Mouse (Mus musculus) midbrain, embryonic 13.5 days (tissue): ENCODE results near the gene Cdk5r1. TPM values are rescaled to one million over a fixed set of nuclear protein-coding genes. Genes with fewer than 3 reads are reported as not detected.

ENCODE experiments used
- ATAC-seq: fragments of 200-750 bp; cut with Nextera tagmentation; 2 replicates; pipeline ENCODE4 v1.8.0; 2017; ENCODE audit warnings: mild to moderate bottlenecking, moderate TSS enrichment, moderate library complexity
- H3K27ac ChIP-seq: fragments of 300-500 bp; sonication (generic); 2 replicates; pipeline ENCODE4 v1.5.1; 2015; ENCODE audit warnings: inconsistent platforms, mild to moderate bottlenecking, moderate library complexity
- H3K27me3 ChIP-seq: fragments of 300-500 bp; sonication (generic); 2 replicates; pipeline ENCODE4 v1.6.1; 2015; ENCODE audit warnings: mild to moderate bottlenecking, inconsistent platforms
- H3K36me3 ChIP-seq: fragments of 300-500 bp; sonication (generic); 2 replicates; pipeline ENCODE4 v1.6.1; 2015; ENCODE audit warnings: mild to moderate bottlenecking, inconsistent platforms
- H3K4me1 ChIP-seq: fragments of 300-500 bp; sonication (generic); replicated peaks from 2 replicates; pipeline ENCODE4 v1.6.1; 2015; ENCODE audit warnings: inconsistent platforms
- H3K4me2 ChIP-seq: fragments of 300-500 bp; sonication (generic); replicated peaks from 2 replicates; pipeline ENCODE4 v1.6.1; 2015; ENCODE audit warnings: moderate library complexity, mild to moderate bottlenecking, inconsistent platforms
- H3K4me3 ChIP-seq: fragments of 300-500 bp; sonication (generic); replicated peaks from 2 replicates; pipeline ENCODE4 v1.5.1; 2015; ENCODE audit warnings: mild to moderate bottlenecking, inconsistent platforms
- H3K9ac ChIP-seq: fragments of 300-500 bp; sonication (generic); replicated peaks from 2 replicates; pipeline ENCODE4 v1.6.1; 2015; ENCODE audit warnings: mild to moderate bottlenecking, inconsistent platforms
- H3K9me3 ChIP-seq: fragments of 300-500 bp; sonication (generic); 2 replicates; pipeline ENCODE4 v1.6.1; 2016; ENCODE audit warnings: mild to moderate bottlenecking, inconsistent platforms
- WGBS: fragments of 180-500 bp; shearing (Covaris S2); methylation state at CpG from one replicate; pipeline ENCODE4 v1.1.7; 2015; 5-methylcytosine and 5-hydroxymethylcytosine counted together
- polyA plus RNA-seq: library from polyadenylated mRNA; unstranded; fragments of >200 nt; fragmentation: Nextera tagmentation; extraction: Ambion mirVana; gene quantifications from 2 replicates; pipeline ENCODE4 v1.2.1, GENCODE M21; 2015

Cdk5r1 gene
- polyA plus RNA-seq, 1 experiment from 2014 or later, result 98.6 TPM

DNA sequence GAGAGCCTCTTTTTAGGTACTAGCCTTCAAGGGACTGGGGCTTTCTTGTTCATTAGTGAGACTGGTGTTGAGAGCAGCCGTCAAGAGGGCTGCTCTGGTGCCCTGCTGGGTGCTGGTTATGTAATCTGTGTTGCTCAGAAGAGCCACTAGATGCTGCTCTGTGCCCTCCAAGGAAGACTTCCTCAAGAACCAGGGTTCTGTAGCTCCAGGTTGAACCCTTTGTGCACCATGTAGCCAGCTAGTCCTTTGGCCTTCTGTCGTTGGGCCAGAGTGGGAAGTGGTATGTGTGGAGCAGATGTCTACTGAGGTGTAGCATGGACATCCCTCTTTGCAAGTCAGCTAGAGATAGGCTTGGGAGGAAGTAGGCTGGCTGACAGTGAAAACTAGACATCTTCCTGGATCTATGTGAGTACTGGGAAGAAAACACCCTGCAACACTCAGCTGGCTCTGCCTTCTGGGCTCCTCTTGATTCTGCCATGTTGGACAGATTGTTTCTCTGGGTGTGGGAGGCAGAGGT, 2.6 kb upstream of the Cdk5r1 start:
- 0 out of 2 replicates have a peak overlapping the region, but pooled peaks have one; percentile 37 for H3K27ac ChIP-seq
- H3K9me3 ChIP-seq, result no peaks in the 10 kb centered on the region

DNA sequence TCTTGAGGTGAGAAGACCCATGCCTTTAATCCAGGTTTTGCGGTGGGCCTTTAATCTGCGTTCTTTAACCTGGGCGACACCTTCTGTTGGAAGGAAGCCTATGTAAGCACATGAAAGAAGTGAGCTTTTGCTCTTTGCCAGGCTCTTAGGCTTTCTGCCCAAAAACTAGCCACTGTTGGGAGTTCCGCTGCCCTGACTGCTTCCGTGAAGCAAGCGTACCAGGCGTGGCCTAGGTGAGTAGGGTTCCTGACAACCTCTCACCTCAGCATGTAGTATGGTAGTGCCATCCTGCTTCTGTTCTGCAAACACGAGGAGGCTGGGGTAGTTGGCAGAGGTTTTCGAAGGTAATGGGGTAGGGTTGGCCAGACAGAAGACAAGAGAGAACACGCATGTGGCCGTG, 2.0 kb upstream of the Cdk5r1 start:
- ATAC-seq, result no peak
- no peak overlapping the region for H3K27ac ChIP-seq

More for the DNA sequence above, 2.6 kb upstream of the Cdk5r1 start:
- no peak for ATAC-seq
- no peak overlapping the region for H3K4me3 ChIP-seq
- H3K36me3 ChIP-seq, result peaks cover 43% of the 10 kb centered on the region
- no peak overlapping the region for H3K4me2 ChIP-seq
- H3K9ac ChIP-seq, result no peak overlapping the region
- 62% methylated on average over 2 of the region's 2 CpGs for WGBS
- H3K4me1 ChIP-seq, result peaks cover 26% of the 10 kb centered on the region
- H3K27me3 ChIP-seq, result peaks cover 20% of the 10 kb centered on the region

GRCm38 (mm10) chr11:80475544-80475943, 1.3 kb upstream of the Cdk5r1 start:
- Histone ChIP-seq H3K9me3 (no peaks in the 10 kb centered on the region), H3K4me2 (no peak overlapping the region), H3K4me3 (no peak overlapping the region), H3K27me3 (peaks cover 20% of the 10 kb centered on the region), H3K9ac (0 out of 2 replicates have a peak overlapping the region, but pooled peaks have one; percentile 14), H3K36me3 (peaks cover 37% of the 10 kb centered on the region), H3K4me1 (peaks cover 39% of the 10 kb centered on the region), H3K27ac (peak overlapping the region; percentile 99)
- WGBS, result 79% methylated on average over 9 of the region's 9 CpGs
- no peak for ATAC-seq

More for the DNA sequence above, 2.0 kb upstream of the Cdk5r1 start:
- Histone ChIP-seq H3K27me3 (peaks cover 20% of the 10 kb centered on the region), H3K9ac (no peak overlapping the region), H3K4me3 (no peak overlapping the region), H3K36me3 (peaks cover 40% of the 10 kb centered on the region), H3K9me3 (no peaks in the 10 kb centered on the region), H3K4me1 (peaks cover 32% of the 10 kb centered on the region), H3K4me2 (no peak overlapping the region)
- 93% methylated on average over 11 of the region's 11 CpGs for WGBS

DNA sequence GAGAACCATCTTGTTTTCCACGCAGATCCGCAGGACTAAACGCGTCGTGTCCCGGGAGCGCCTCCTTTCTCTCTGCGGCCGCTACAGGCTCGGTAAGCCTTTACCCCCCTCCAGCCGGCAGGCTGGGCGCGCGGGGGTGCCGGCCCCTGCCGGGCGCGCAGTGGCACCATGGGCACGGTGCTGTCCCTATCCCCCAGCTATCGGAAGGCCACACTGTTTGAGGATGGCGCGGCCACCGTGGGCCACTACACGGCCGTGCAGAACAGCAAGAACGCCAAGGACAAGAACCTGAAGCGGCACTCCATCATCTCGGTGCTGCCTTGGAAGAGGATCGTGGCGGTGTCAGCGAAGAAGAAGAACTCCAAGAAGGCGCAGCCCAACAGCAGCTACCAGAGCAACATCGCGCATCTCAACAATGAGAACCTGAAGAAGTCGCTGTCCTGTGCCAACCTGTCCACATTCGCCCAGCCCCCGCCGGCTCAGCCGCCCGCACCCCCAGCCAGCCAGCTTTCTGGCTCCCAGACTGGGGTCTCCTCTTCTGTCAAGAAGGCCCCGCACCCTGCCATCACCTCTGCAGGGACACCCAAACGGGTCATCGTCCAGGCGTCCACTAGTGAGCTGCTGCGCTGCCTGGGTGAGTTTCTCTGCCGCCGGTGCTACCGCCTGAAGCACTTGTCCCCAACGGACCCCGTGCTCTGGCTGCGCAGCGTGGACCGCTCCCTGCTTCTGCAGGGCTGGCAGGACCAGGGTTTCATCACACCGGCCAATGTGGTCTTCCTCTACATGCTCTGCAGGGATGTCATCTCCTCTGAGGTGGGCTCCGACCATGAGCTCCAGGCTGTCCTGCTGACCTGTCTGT, 747 bp downstream of the Cdk5r1 start:
- H3K4me2 ChIP-seq, result peak overlapping the region; percentile 98
- H3K4me3 ChIP-seq, result peak overlapping the region; percentile 89
- peak; percentile 22 for ATAC-seq
- H3K9ac ChIP-seq, result peak overlapping the region; percentile 100
- no peaks in the 10 kb centered on the region for H3K9me3 ChIP-seq
- peaks cover 29% of the 10 kb centered on the region for H3K36me3 ChIP-seq
- H3K27me3 ChIP-seq, result peaks cover 20% of the 10 kb centered on the region
- H3K4me1 ChIP-seq, result peaks cover 56% of the 10 kb centered on the region
- WGBS, result 7% methylated on average over 50 of the region's 55 CpGs
- H3K27ac ChIP-seq, result peak overlapping the region; percentile 99

- ATAC-seq, result no peak
- 33% methylated on average over 14 of the region's 14 CpGs for WGBS
- H3K4me2 ChIP-seq, result peak overlapping the region; percentile 98
- peaks cover 69% of the 10 kb centered on the region for H3K4me1 ChIP-seq
- peak overlapping the region; percentile 100 for H3K9ac ChIP-seq
- H3K27me3 ChIP-seq, result peaks cover 20% of the 10 kb centered on the region
- H3K27ac ChIP-seq, result peak overlapping the region; percentile 99
- H3K36me3 ChIP-seq, result peaks cover 20% of the 10 kb centered on the region; the same call in 1 of the 2 replicates
- no peaks in the 10 kb centered on the region for H3K9me3 ChIP-seq
- peak overlapping the region; percentile 89 for H3K4me3 ChIP-seq
These were observed 2.0 kb downstream of the Cdk5r1 start for GRCm38 (mm10) chr11:80478694-80479412.

DNA sequence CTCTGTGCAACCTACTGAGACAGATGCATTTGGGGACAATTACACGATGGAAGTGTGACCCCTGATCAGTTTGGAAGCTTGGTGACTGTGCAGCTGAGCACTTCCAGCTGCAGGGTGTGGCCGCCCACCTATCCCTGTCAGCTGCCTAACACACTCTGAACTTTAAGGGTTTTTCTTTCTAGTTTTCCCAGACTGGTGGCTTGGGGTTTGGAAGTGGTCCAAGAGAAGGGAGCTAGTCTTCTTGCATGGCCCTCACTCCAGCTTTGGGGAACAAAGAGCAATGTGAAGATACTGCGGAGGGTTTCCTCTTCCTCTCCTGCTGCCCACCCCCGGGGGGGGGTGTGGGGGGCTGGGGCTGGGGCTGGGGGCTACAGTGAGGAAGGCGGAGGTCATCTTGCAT, 2.6 kb downstream of the Cdk5r1 start:
- peaks cover 75% of the 10 kb centered on the region for H3K4me1 ChIP-seq
- peak overlapping the region; percentile 98 for H3K4me2 ChIP-seq
- no peak for ATAC-seq
- peaks cover 17% of the 10 kb centered on the region for H3K27me3 ChIP-seq
- H3K4me3 ChIP-seq, result peak overlapping the region; percentile 89
- H3K9ac ChIP-seq, result peak overlapping the region; percentile 100
- no peaks in the 10 kb centered on the region for H3K9me3 ChIP-seq
- 46% methylated on average over 5 of the region's 5 CpGs for WGBS
- H3K27ac ChIP-seq, result peak overlapping the region; percentile 99
- peaks cover 16% of the 10 kb centered on the region; the same call in 1 of the 2 replicates for H3K36me3 ChIP-seq

DNA sequence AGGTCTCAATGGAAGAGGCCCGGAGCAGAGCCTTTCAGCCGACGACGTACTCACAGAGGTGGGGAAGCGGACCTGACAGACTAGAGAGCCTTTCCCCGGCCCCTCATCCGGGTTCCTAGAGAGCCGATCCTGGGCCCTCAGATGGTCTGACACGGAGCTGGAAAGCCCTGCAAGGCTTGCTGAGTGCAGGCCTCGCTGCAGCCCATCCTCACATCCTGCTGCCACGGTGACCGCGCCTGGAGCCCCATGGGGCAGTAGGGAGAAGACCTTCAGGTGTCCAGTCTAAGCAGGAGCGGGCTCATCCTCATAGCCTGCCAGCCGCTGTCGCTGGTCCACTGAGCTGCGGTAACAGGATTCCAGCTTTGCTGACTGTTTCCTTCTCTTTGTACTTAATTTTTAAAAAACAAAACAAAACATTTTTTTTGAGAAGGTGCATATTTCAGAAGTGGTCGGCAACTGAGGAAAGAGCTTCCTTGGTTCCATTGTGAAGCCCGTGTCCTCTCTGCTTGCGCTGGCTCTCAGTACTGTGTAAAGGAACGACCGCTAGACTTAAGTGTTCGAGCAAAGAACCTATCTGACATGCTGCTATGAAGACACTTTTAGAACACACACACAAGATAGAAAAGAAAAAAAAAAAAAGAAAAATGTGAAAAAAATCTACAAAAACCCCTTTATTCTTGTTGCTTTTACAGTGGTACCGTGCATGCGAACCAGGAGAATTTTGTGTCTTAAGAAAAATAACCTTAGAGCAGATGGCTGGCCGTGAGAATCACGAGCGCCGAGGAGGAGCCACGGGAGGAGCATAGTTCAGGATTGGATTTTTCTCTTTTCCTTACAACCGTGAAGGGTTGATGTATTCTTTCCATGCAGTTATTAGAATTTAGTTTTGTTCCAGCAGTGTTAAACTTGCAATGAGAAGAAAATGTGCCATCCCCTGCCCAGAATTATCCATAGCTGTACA, 3.4 kb downstream of the Cdk5r1 start:
- peaks cover 14% of the 10 kb centered on the region; the same call in 1 of the 2 replicates for H3K36me3 ChIP-seq
- H3K9ac ChIP-seq, result peak overlapping the region; percentile 100
- H3K9me3 ChIP-seq, result no peaks in the 10 kb centered on the region
- H3K4me3 ChIP-seq, result peak overlapping the region; percentile 89
- 57% methylated on average over 31 of the region's 31 CpGs for WGBS
- peak overlapping the region; percentile 99 for H3K27ac ChIP-seq
- H3K4me2 ChIP-seq, result peak overlapping the region; percentile 98
- ATAC-seq, result no peak
- H3K27me3 ChIP-seq, result peaks cover 9% of the 10 kb centered on the region; the same call in 1 of the 2 replicates
- H3K4me1 ChIP-seq, result peaks cover 82% of the 10 kb centered on the region

DNA sequence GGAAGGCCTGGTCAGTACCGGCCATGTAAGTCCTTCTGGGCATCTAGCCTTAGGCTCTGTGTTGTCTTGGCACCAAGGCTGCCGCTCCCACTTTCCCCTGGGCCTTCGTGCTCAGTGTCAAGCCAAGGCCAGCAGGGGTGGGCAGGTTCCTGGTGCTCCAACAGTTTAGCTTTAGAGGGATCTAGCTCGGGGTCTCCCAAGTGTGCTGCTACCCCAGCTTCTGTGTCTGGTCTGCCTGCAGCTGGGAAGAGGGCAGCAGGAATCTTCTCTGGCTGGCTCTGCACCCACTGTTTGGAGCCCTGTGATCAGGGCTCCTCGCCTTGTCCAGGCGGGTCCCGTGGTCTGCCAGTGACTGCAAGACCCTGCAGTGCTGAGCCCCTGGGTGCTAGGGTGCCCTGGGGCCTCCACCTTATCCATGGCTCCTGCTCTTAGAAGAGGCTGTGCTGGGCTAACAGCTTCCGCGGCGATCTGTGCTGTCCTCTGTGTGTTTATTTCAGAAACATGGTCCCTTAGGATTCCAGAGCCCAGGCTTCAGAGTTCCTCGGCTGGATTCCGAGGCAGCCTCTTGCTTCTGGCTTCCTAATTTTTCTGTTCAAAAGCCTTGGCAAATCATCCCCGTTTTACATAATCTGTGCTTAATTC, 4.7 kb downstream of the Cdk5r1 start:
- H3K4me1 ChIP-seq, result peaks cover 84% of the 10 kb centered on the region

GRCm38 (mm10) chr11:80482347-80482746, 5.5 kb downstream of the Cdk5r1 start:
- Histone ChIP-seq H3K4me2 (peak overlapping the region; percentile 98), H3K4me1 (peaks cover 88% of the 10 kb centered on the region), H3K36me3 (peaks cover 14% of the 10 kb centered on the region; the same call in 1 of the 2 replicates), H3K9me3 (no peaks in the 10 kb centered on the region), H3K27me3 (peaks cover 7% of the 10 kb centered on the region; the same call in 1 of the 2 replicates), H3K27ac (no peak overlapping the region; the same call in 1 of the 2 replicates), H3K9ac (peak overlapping the region; percentile 56; the same call in 1 of the 2 replicates), H3K4me3 (peak overlapping the region; percentile 89)
- ATAC-seq, result no peak
- WGBS, result 75% methylated on average over 10 of the region's 10 CpGs

More for the DNA sequence above, 4.7 kb downstream of the Cdk5r1 start:
- H3K9me3 ChIP-seq, result no peaks in the 10 kb centered on the region
- H3K9ac ChIP-seq, result peak overlapping the region; percentile 77
- 0 out of 2 replicates have a peak, but pooled peaks cover 3% of the 10 kb centered on the region for H3K27me3 ChIP-seq
- peak overlapping the region; percentile 98 for H3K4me2 ChIP-seq
- 60% methylated on average over 13 of the region's 13 CpGs for WGBS
- peaks cover 14% of the 10 kb centered on the region; the same call in 1 of the 2 replicates for H3K36me3 ChIP-seq
- peak overlapping the region; percentile 67; the same call in 1 of the 2 replicates for H3K27ac ChIP-seq
- ATAC-seq, result no peak
- peak overlapping the region; percentile 89 for H3K4me3 ChIP-seq

DNA sequence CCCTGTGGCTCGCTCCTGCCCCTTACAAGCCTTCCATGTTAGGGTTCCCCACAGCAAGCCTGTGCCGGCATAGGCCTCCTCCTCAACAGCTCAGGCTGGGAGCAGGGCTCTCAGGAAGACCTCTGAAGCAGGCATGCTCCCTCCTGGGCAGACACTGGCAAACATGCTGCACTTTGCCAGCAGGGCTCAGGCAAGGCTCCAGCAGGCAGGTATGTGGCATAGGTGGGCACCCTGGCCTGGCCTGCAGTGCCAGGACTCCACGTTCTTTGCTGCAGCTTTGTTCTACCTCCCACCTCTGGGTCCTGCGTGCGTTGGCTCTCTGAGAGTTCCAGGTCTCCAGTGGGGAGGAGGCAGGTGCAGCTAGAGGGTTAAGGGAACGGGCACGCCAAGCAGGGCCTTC, 6.1 kb downstream of the Cdk5r1 start:
- Histone ChIP-seq H3K4me1 (peaks cover 90% of the 10 kb centered on the region), H3K36me3 (peaks cover 14% of the 10 kb centered on the region; the same call in 1 of the 2 replicates), H3K27ac (peak overlapping the region; percentile 87), H3K9ac (peak overlapping the region; percentile 56), H3K4me3 (no peak overlapping the region), H3K4me2 (peak overlapping the region; percentile 98), H3K27me3 (peaks cover 7% of the 10 kb centered on the region; the same call in 1 of the 2 replicates), H3K9me3 (no peaks in the 10 kb centered on the region)
- no peak for ATAC-seq
- 82% methylated on average over 7 of the region's 7 CpGs for WGBS
